Mouse (Mus musculus): ENCODE measurements around the gene Dip2b.

- TF ChIP-seq POLR2A (IDR thresholded peaks at IDR 0.05; ENCODE audit: extremely low read depth, insufficient read depth, low read length) (no peak), CTCF (IDR thresholded peaks at IDR 0.05; ENCODE audit: low read depth, low read length) (no peak)
Measured at GRCm38 (mm10) chr15:100029900-100030299, 8.6 kb upstream of the Dip2b start.
